Mouse (Mus musculus) forebrain, embryonic 16.5 days (tissue): ENCODE results near the gene Cyth3. TPM values are rescaled to one million over a fixed set of nuclear protein-coding genes. Genes with fewer than 3 reads are reported as not detected.

Experiments
- ATAC-seq: fragments of 200-750 bp; cut with Nextera tagmentation; 2 replicates; pipeline ENCODE4 v1.8.0; 2017; ENCODE audit warnings: mild to moderate bottlenecking, moderate library complexity
- H3K27ac ChIP-seq: fragments of 300-500 bp; sonication (generic); 2 replicates; pipeline ENCODE4 v1.5.1; 2014; ENCODE audit warnings: low read length, control low read depth
- H3K27me3 ChIP-seq: fragments of 300-500 bp; sonication (generic); replicated peaks from 2 replicates; pipeline ENCODE4 v1.6.1; 2014; ENCODE audit warnings: low read length; ENCODE audit not compliant: control insufficient read depth, insufficient read depth
- H3K36me3 ChIP-seq: fragments of 300-500 bp; sonication (generic); 2 replicates; pipeline ENCODE4 v1.6.1; 2014; ENCODE audit not compliant: control insufficient read depth, insufficient read depth
- H3K4me1 ChIP-seq: fragments of 300-500 bp; sonication (generic); replicated peaks from 2 replicates; pipeline ENCODE4 v1.6.1; 2014; ENCODE audit warnings: low read length; ENCODE audit not compliant: control insufficient read depth, insufficient read depth
- H3K4me2 ChIP-seq: fragments of 300-500 bp; sonication (generic); 2 replicates; pipeline ENCODE4 v1.6.1; 2014; ENCODE audit warnings: mild to moderate bottlenecking, low read length, control low read depth
- H3K4me3 ChIP-seq: fragments of 300-500 bp; sonication (generic); replicated peaks from 2 replicates; pipeline ENCODE4 v1.5.1; 2014; ENCODE audit warnings: mild to moderate bottlenecking, low read length, control low read depth
- H3K9ac ChIP-seq: fragments of 300-500 bp; sonication (generic); replicated peaks from 2 replicates; pipeline ENCODE4 v1.6.1; 2014; ENCODE audit warnings: low read depth, low read length, control low read depth
- H3K9me3 ChIP-seq: fragments of 300-500 bp; sonication (generic); 2 replicates; pipeline ENCODE4 v1.6.1; 2016; ENCODE audit warnings: low read length; ENCODE audit not compliant: control insufficient read depth
- WGBS: fragments of 180-500 bp; shearing (Covaris S2); extraction: QIAGEN DNeasy Blood & Tissue Kit; methylation state at CpG from one replicate; pipeline ENCODE4 v1.1.7; 2014; 5-methylcytosine and 5-hydroxymethylcytosine counted together
- polyA plus RNA-seq: library from polyadenylated mRNA; unstranded; fragments of >200 nt; fragmentation: Nextera tagmentation; extraction: Ambion mirVana; gene quantifications from 2 replicates; pipeline ENCODE4 v1.2.1, GENCODE M21; 2015

The Cyth3 gene
- polyA plus RNA-seq, 1 experiment from 2014 or later, result 48.8 TPM

DNA sequence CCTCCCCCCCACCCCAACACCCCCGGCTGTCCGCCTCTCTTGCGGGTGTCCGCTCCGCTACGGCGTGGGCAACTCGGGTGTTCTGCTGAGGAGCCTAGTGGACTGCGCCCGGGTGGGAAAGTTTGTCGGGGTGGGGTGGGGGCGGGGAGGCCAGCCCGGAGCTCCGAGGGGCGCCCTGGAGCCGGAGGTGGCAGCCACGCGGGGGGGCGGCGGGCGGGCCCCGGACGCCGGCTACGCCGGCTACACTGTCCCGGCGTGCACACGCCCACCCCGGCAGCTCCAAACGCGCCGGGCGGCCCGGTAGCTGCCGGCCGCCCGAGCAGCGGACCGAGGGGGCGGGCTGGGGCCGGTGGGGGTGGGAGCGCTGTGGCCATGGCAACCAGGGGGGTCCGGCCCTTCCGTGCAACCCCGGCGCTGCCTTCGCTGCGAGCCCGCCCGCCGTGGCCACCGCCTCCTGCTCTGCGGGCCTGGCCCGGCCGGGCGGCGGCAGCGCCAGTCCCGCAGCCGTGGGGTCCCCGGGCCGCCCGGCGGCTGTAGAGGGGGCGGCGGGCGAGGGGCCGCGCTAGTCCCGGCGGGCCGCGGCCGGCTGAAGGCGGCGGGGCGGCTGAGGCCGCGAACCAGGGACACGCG, 109.4 kb downstream of the Cyth3 start:
- Histone ChIP-seq H3K36me3 (no peaks in the 10 kb centered on the region), H3K27me3 (no peaks in the 10 kb centered on the region), H3K4me3 (peak overlapping the region; percentile 90), H3K4me2 (peak overlapping the region; percentile 92), H3K9me3 (no peaks in the 10 kb centered on the region), H3K9ac (peak overlapping the region; percentile 94), H3K4me1 (peaks cover 10% of the 10 kb centered on the region), H3K27ac (peak overlapping the region; percentile 79)
- peak; percentile 15; the same call in 1 of the 2 replicates for ATAC-seq
- under 1% methylated on average over 58 of the region's 82 CpGs for WGBS

GRCm38 (mm10) chr5:143732180-143732891, 110.1 kb downstream of the Cyth3 start, which contains the start of gene Usp42:
TSS of gene Usp42 (minus strand) at chr5:143732280.
- Histone ChIP-seq H3K9ac (peak within 1 kb of the TSS; percentile 94), H3K27me3 (no peaks in the 10 kb centered on the region), H3K9me3 (no peaks in the 10 kb centered on the region), H3K27ac (peak within 1 kb of the TSS; percentile 79), H3K36me3 (no peaks in the 10 kb centered on the region), H3K4me3 (peak within 1 kb of the TSS; percentile 90), H3K4me1 (peaks cover 10% of the 10 kb centered on the region), H3K4me2 (peak within 1 kb of the TSS; percentile 92)
- under 1% methylated on average over 45 of the region's 82 CpGs for WGBS
- peak; percentile 98 for ATAC-seq

GRCm38 (mm10) chr5:143749630-143750208, 127.5 kb downstream of the Cyth3 start:
- WGBS, result 81% methylated on average over 2 of the region's 2 CpGs
- no peak overlapping the region for H3K27ac ChIP-seq
- no peaks in the 10 kb centered on the region for H3K4me1 ChIP-seq
- H3K4me3 ChIP-seq, result no peak overlapping the region
- ATAC-seq, result no peak
- no peaks in the 10 kb centered on the region for H3K27me3 ChIP-seq
- H3K4me2 ChIP-seq, result no peak overlapping the region
- H3K9ac ChIP-seq, result no peak overlapping the region
- H3K9me3 ChIP-seq, result no peaks in the 10 kb centered on the region
- no peaks in the 10 kb centered on the region for H3K36me3 ChIP-seq

DNA sequence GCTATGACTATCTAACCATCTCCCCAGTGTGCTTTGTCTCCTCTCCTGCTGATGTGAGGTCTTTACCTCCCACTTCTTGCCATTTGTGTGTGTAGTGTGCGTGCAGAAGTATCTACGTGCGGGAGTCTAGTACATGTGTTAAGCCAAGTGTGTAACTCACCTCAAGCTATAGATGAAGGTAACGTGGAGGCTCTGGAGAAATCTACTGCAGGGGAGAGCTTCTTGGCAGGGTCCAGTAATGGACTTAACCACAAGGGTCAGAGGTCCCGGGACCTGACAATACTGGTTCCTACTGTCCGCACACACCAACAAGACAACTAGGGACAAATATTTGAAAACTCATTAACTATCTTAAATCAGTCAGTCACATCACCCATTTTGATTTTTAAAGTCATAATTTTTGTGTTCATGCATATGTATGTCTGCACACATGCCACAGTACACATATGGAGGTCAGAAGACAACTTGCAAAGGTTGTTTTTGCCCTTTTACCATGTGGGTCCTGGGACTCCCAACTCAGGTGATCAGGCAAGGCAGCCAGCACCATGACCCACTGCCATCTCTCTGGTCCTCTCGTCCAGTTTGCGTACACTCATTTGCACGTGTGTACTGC, 133.4 kb downstream of the Cyth3 start:
- H3K36me3 ChIP-seq, result no peaks in the 10 kb centered on the region
- no peak overlapping the region for H3K9ac ChIP-seq
- H3K4me2 ChIP-seq, result no peak overlapping the region
- WGBS, result 95% methylated on average over 9 of the region's 9 CpGs
- no peak overlapping the region for H3K27ac ChIP-seq
- H3K9me3 ChIP-seq, result no peaks in the 10 kb centered on the region
- peaks cover 12% of the 10 kb centered on the region for H3K4me1 ChIP-seq
- H3K27me3 ChIP-seq, result no peaks in the 10 kb centered on the region; the same call in 1 of the 2 replicates
- no peak overlapping the region for H3K4me3 ChIP-seq
- no peak for ATAC-seq

GRCm38 (mm10) chr5:143757755-143758443, 135.7 kb downstream of the Cyth3 start:
- Histone ChIP-seq H3K9ac (peak overlapping the region; percentile 66), H3K4me1 (peaks cover 12% of the 10 kb centered on the region), H3K9me3 (no peaks in the 10 kb centered on the region), H3K27ac (peak overlapping the region; percentile 10; the same call in 1 of the 2 replicates), H3K4me3 (peak overlapping the region; percentile 60), H3K36me3 (no peaks in the 10 kb centered on the region), H3K4me2 (peak overlapping the region; percentile 62), H3K27me3 (no peaks in the 10 kb centered on the region; the same call in 1 of the 2 replicates)
- peak; percentile 98 for ATAC-seq
- 16% methylated on average over 28 of the region's 28 CpGs for WGBS

DNA sequence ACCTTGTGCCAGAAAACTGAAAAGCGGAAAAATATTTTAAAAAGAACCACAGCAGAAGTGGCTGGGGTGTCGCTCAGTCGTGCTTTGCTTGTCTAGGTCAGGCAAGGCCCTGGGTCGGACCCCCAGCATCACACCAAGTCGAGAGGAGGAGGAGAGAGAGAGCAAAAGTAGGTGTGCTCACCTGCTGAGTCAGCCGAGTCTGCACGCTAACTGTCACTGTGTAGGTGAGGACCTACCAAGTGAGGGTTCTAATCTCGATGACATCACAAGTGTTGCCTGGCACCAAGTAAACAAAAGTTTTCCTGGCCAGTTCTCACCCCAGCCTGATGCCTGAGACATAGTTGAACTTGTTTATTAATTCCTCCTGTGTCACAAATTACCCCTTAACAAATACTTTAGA, 137.3 kb downstream of the Cyth3 start:
- Histone ChIP-seq H3K27ac (no peak overlapping the region), H3K4me1 (peaks cover 12% of the 10 kb centered on the region), H3K36me3 (no peaks in the 10 kb centered on the region), H3K9ac (no peak overlapping the region), H3K9me3 (no peaks in the 10 kb centered on the region), H3K4me3 (no peak overlapping the region), H3K27me3 (no peaks in the 10 kb centered on the region; the same call in 1 of the 2 replicates), H3K4me2 (no peak overlapping the region)
- no peak for ATAC-seq
- 90% methylated on average over 8 of the region's 8 CpGs for WGBS

Other genes starting within 250 kb of the Cyth3 start
- 124 and 142 TPM in 2 replicates for gene Kdelr2, start 218.6 kb upstream of the Cyth3 start, polyA plus RNA-seq
- 16.6 and 17.7 TPM in 2 replicates for gene Daglb, start 157.9 kb upstream of the Cyth3 start, polyA plus RNA-seq
- 385 and 445 TPM in 2 replicates for gene Rac1, start 94.4 kb upstream of the Cyth3 start, polyA plus RNA-seq
- 27.5 and 28.5 TPM in 2 replicates for gene Usp42, start 109.8 kb downstream of the Cyth3 start, polyA plus RNA-seq
- 49.6 and 50.9 TPM in 2 replicates for gene Eif2ak1, start 195.3 kb downstream of the Cyth3 start, polyA plus RNA-seq